Mouse (Mus musculus): ENCODE results near the gene Clstn2. TPM values are rescaled to one million over a fixed set of nuclear protein-coding genes. Genes with fewer than 3 reads are reported as not detected.
A peak's percentile ranks its signal among the peaks of the same experiment; 100 is the strongest.

Clstn2 gene
- polyA plus RNA-seq, 1 experiment: 0.27 TPM

DNA sequence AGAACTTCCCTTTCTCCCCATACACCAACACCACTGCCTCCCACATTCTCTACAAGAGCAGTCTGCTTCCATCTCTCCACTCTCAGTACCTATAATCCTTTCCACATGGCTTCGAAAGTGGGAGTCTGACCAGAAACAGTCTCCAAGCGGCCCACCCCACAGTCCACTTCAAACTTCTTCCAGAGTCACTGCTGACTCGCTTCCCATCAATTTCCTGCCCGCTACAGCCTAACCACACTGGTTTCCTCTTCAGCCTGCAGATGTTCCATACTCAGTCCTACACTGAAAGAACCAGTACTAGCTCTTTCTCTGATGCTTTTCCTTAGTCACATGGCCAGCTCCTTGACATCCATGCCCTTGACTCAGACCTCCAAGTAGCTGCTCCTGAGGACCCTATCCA is 215.9 kb downstream of the Clstn2 start:
- no peaks in the 10 kb centered on the region for H3K27me3 ChIP-seq (ENCODE audit: control insufficient read depth, insufficient read depth, low read length)
- no peaks in the 10 kb centered on the region for H3K36me3 ChIP-seq (ENCODE audit: control insufficient read depth, insufficient read depth, low read length)
- H3K4me1 ChIP-seq (ENCODE audit: control insufficient read depth, insufficient read depth, insufficient read length, low read length): no peaks in the 10 kb centered on the region
- no peak overlapping the region for H3K4me3 ChIP-seq (ENCODE audit: low read depth, low read length)
- WGBS: 67% methylated on average over 4 of the region's 4 CpGs
- H3K27ac ChIP-seq (ENCODE audit: insufficient read depth, low read depth, low read length): no peak overlapping the region
- TF ChIP-seq CTCF (IDR thresholded peaks at IDR 0.05; ENCODE audit: extremely low read depth, insufficient read length, insufficient replicate concordance, low read depth, low read length): no peak
- TF ChIP-seq POLR2A (IDR thresholded peaks at IDR 0.05; ENCODE audit: low read depth, low read length): no peak

- 72% methylated on average over 3 of the region's 3 CpGs for WGBS
- no peak for TF ChIP-seq CTCF (IDR thresholded peaks at IDR 0.05; ENCODE audit: extremely low read depth, insufficient read length, insufficient replicate concordance, low read depth, low read length)
- no peak for TF ChIP-seq POLR2A (IDR thresholded peaks at IDR 0.05; ENCODE audit: low read depth, low read length)
Measured at GRCm38 (mm10) chr9:97816143-97816805, 216.7 kb downstream of the Clstn2 start.

GRCm38 (mm10) chr9:97813157-97813556 is 219.8 kb downstream of the Clstn2 start:
- H3K27ac ChIP-seq (ENCODE audit: insufficient read depth, low read depth, low read length): no peak overlapping the region
- no peaks in the 10 kb centered on the region for H3K36me3 ChIP-seq (ENCODE audit: control insufficient read depth, insufficient read depth, low read length)
- TF ChIP-seq CTCF (IDR thresholded peaks at IDR 0.05; ENCODE audit: extremely low read depth, insufficient read length, insufficient replicate concordance, low read depth, low read length) (no peak), POLR2A (IDR thresholded peaks at IDR 0.05; ENCODE audit: low read depth, low read length) (no peak)
- H3K4me3 ChIP-seq (ENCODE audit: low read depth, low read length): no peak overlapping the region
- WGBS: 26% methylated on average over 3 of the region's 3 CpGs
- no peaks in the 10 kb centered on the region for H3K4me1 ChIP-seq (ENCODE audit: control insufficient read depth, insufficient read depth, insufficient read length, low read length)
- H3K27me3 ChIP-seq (ENCODE audit: control insufficient read depth, insufficient read depth, low read length): no peaks in the 10 kb centered on the region

More at GRCm38 (mm10) chr9:97816143-97816805, 216.7 kb downstream of the Clstn2 start:
- Histone ChIP-seq H3K4me3 (ENCODE audit: low read depth, low read length) (no peak overlapping the region), H3K27ac (ENCODE audit: insufficient read depth, low read depth, low read length) (no peak overlapping the region), H3K27me3 (ENCODE audit: control insufficient read depth, insufficient read depth, low read length) (no peaks in the 10 kb centered on the region), H3K4me1 (ENCODE audit: control insufficient read depth, insufficient read depth, insufficient read length, low read length) (no peaks in the 10 kb centered on the region), H3K36me3 (ENCODE audit: control insufficient read depth, insufficient read depth, low read length) (no peaks in the 10 kb centered on the region)

- Histone ChIP-seq H3K27me3 (ENCODE audit: control insufficient read depth, insufficient read depth, low read length) (no peaks in the 10 kb centered on the region), H3K4me3 (ENCODE audit: low read depth, low read length) (no peak overlapping the region), H3K27ac (ENCODE audit: insufficient read depth, low read depth, low read length) (no peak overlapping the region), H3K4me1 (ENCODE audit: control insufficient read depth, insufficient read depth, insufficient read length, low read length) (no peaks in the 10 kb centered on the region), H3K36me3 (ENCODE audit: control insufficient read depth, insufficient read depth, low read length) (no peaks in the 10 kb centered on the region)
- TF ChIP-seq CTCF (IDR thresholded peaks at IDR 0.05; ENCODE audit: extremely low read depth, insufficient read length, insufficient replicate concordance, low read depth, low read length) (no peak), POLR2A (IDR thresholded peaks at IDR 0.05; ENCODE audit: low read depth, low read length) (no peak)
- 80% methylated on average over 5 of the region's 5 CpGs for WGBS
Measured at GRCm38 (mm10) chr9:97807031-97807430, 225.9 kb downstream of the Clstn2 start.

DNA sequence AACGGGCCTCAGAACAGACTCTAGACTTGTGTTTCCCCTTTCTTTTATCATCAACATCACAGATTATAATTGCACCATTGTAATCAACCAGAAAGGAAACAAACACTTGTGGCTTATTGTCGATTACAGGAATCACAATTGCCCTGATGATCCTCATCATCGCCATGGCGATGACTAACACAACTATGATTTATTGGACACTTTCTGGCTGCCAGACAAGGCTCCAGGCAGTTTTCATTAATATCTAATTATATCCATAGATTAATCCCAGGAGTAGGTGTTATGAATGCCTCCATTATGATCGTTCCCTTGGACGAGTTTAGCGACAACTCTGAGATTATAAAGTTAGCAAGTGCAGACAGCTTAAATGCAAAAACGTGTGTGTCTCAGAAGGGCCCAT is 239.3 kb downstream of the Clstn2 start:
- Histone ChIP-seq H3K36me3 (ENCODE audit: control insufficient read depth, insufficient read depth, low read length) (no peaks in the 10 kb centered on the region), H3K27me3 (ENCODE audit: control insufficient read depth, insufficient read depth, low read length) (no peaks in the 10 kb centered on the region), H3K27ac (ENCODE audit: insufficient read depth, low read depth, low read length) (no peak overlapping the region), H3K4me1 (ENCODE audit: control insufficient read depth, insufficient read depth, insufficient read length, low read length) (no peaks in the 10 kb centered on the region; the same call in 1 of the 2 replicates), H3K4me3 (ENCODE audit: low read depth, low read length) (no peak overlapping the region)
- 21% methylated on average over 8 of the region's 8 CpGs for WGBS
- no peak for TF ChIP-seq CTCF (IDR thresholded peaks at IDR 0.05; ENCODE audit: extremely low read depth, insufficient read length, insufficient replicate concordance, low read depth, low read length)

- TF ChIP-seq CTCF (IDR thresholded peaks at IDR 0.05; ENCODE audit: extremely low read depth, insufficient read length, insufficient replicate concordance, low read depth, low read length): no peak
- no peaks in the 10 kb centered on the region for H3K36me3 ChIP-seq (ENCODE audit: control insufficient read depth, insufficient read depth, low read length)
- H3K4me3 ChIP-seq (ENCODE audit: low read depth, low read length): no peak overlapping the region
- H3K4me1 ChIP-seq (ENCODE audit: control insufficient read depth, insufficient read depth, insufficient read length, low read length): peaks cover 10% of the 10 kb centered on the region; the same call in 1 of the 2 replicates
- H3K27me3 ChIP-seq (ENCODE audit: control insufficient read depth, insufficient read depth, low read length): 0 out of 2 replicates have a peak, but pooled peaks cover 2% of the 10 kb centered on the region
- H3K27ac ChIP-seq (ENCODE audit: insufficient read depth, low read depth, low read length): no peak overlapping the region
- 22% methylated on average over 5 of the region's 5 CpGs for WGBS
Measured at GRCm38 (mm10) chr9:97788151-97788670, 244.8 kb downstream of the Clstn2 start.

DNA sequence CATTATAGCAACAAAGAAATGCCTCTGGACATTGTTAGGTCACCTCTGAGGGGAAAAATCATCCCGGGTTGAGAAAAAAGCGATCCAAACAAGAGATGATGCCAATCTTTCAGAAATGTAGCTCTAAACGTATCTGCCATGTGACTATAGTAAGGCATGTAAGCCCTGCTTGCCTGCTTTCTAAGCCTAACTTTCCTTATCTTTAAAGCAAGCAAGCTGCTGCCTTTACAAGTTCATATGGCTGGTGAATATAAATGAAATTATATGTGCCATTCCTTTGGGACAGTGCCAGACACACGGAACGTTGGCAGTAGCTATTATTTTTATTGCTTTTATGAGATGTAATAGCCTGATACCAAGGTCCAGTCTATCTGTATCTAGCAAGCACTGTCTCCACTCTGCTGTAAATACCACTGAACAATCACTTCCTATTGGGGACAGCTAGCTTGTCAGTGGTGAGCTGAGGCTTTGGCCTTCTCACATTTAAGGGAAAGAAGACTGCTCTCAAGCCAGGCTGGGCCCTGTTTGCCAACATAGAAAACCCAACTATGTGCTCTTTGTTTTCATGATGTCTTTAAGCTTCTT is 252.9 kb downstream of the Clstn2 start:
- H3K4me3 ChIP-seq (ENCODE audit: low read depth, low read length): no peak overlapping the region
- peaks cover 13% of the 10 kb centered on the region; the same call in 1 of the 2 replicates for H3K4me1 ChIP-seq (ENCODE audit: control insufficient read depth, insufficient read depth, insufficient read length, low read length)
- peak overlapping the region; percentile 47 for H3K27ac ChIP-seq (ENCODE audit: insufficient read depth, low read depth, low read length)
- TF ChIP-seq POLR2A (IDR thresholded peaks at IDR 0.05; ENCODE audit: low read depth, low read length) (no peak), CTCF (IDR thresholded peaks at IDR 0.05; ENCODE audit: extremely low read depth, insufficient read length, insufficient replicate concordance, low read depth, low read length) (no peak)
- H3K27me3 ChIP-seq (ENCODE audit: control insufficient read depth, insufficient read depth, low read length): no peaks in the 10 kb centered on the region
- no peaks in the 10 kb centered on the region for H3K36me3 ChIP-seq (ENCODE audit: control insufficient read depth, insufficient read depth, low read length)
- 23% methylated on average over 5 of the region's 5 CpGs for WGBS

Measured in small intestine, adult 2 months (tissue).